Mouse (Mus musculus): ENCODE data around the gene Nckap5l. TPM values are rescaled to one million over a fixed set of nuclear protein-coding genes. Genes with fewer than 3 reads are reported as not detected.
A peak's percentile ranks its signal among the peaks of the same experiment; 100 is the strongest.

The Nckap5l gene
- polyA plus RNA-seq, 1 experiment, result 13.0 TPM

GRCm38 (mm10) chr15:99498356-99498755, 40.8 kb upstream of the Nckap5l start:
- DNase-seq, result no peak
- Histone ChIP-seq H3K4me1 (ENCODE audit: control insufficient read depth, insufficient read depth, low read length) (peaks cover 20% of the 10 kb centered on the region), H3K4me3 (replicated peaks; ENCODE audit: extremely low read depth, low read depth, low read length) (no peak overlapping the region)
- no peak for TF ChIP-seq POLR2A (IDR thresholded peaks at IDR 0.05; ENCODE audit: borderline replicate concordance, extremely low read depth, low read depth, low read length)
- TF ChIP-seq CTCF (IDR thresholded peaks at IDR 0.05; ENCODE audit: insufficient read depth, low read length), result no peak
- 35% methylated on average over 4 of the region's 4 CpGs for WGBS

GRCm38 (mm10) chr15:99497527-99498242, 40.1 kb upstream of the Nckap5l start:
- Histone ChIP-seq H3K4me3 (replicated peaks; ENCODE audit: extremely low read depth, low read depth, low read length) (peak overlapping the region; percentile 47), H3K4me1 (ENCODE audit: control insufficient read depth, insufficient read depth, low read length) (peaks cover 20% of the 10 kb centered on the region)
- no peak for TF ChIP-seq CTCF (IDR thresholded peaks at IDR 0.05; ENCODE audit: insufficient read depth, low read length)
- TF ChIP-seq POLR2A (IDR thresholded peaks at IDR 0.05; ENCODE audit: borderline replicate concordance, extremely low read depth, low read depth, low read length), result peak; percentile 65; the same call in 1 of the 2 replicates
- WGBS, result 24% methylated on average over 12 of the region's 12 CpGs
- DNase-seq, result peak; percentile 85

- TF ChIP-seq CTCF (IDR thresholded peaks at IDR 0.05; ENCODE audit: insufficient read depth, low read length) (peak; percentile 49), POLR2A (IDR thresholded peaks at IDR 0.05; ENCODE audit: borderline replicate concordance, extremely low read depth, low read depth, low read length) (no peak)
- Histone ChIP-seq H3K4me3 (replicated peaks; ENCODE audit: extremely low read depth, low read depth, low read length) (no peak overlapping the region), H3K4me1 (ENCODE audit: control insufficient read depth, insufficient read depth, low read length) (peaks cover 20% of the 10 kb centered on the region)
- 9% methylated on average over 4 of the region's 4 CpGs for WGBS
- DNase-seq, result peak; percentile 40
These were observed 39.5 kb upstream of the Nckap5l start for GRCm38 (mm10) chr15:99497061-99497460.

- Histone ChIP-seq H3K4me1 (ENCODE audit: control insufficient read depth, insufficient read depth, low read length) (no peaks in the 10 kb centered on the region), H3K4me3 (replicated peaks; ENCODE audit: extremely low read depth, low read depth, low read length) (no peak overlapping the region)
- TF ChIP-seq CTCF (IDR thresholded peaks at IDR 0.05; ENCODE audit: insufficient read depth, low read length) (no peak), POLR2A (IDR thresholded peaks at IDR 0.05; ENCODE audit: borderline replicate concordance, extremely low read depth, low read depth, low read length) (no peak)
- 37% methylated on average over 6 of the region's 6 CpGs for WGBS
- DNase-seq, result no peak
These were observed 27.2 kb upstream of the Nckap5l start for GRCm38 (mm10) chr15:99484745-99485144.

- 73% methylated on average over 1 of the region's 1 CpGs for WGBS
- no peaks in the 10 kb centered on the region for H3K4me1 ChIP-seq (ENCODE audit: control insufficient read depth, insufficient read depth, low read length)
- TF ChIP-seq POLR2A (IDR thresholded peaks at IDR 0.05; ENCODE audit: borderline replicate concordance, extremely low read depth, low read depth, low read length) (no peak), CTCF (IDR thresholded peaks at IDR 0.05; ENCODE audit: insufficient read depth, low read length) (no peak)
- H3K4me3 ChIP-seq (replicated peaks; ENCODE audit: extremely low read depth, low read depth, low read length), result no peak overlapping the region
- no peak for DNase-seq
These were observed 18.3 kb upstream of the Nckap5l start for GRCm38 (mm10) chr15:99475814-99476213.

GRCm38 (mm10) chr15:99474576-99474926, 17.0 kb upstream of the Nckap5l start, which contains the start of gene Bcdin3d:
Gene Bcdin3d (minus strand): TSS chr15:99474730.
- H3K4me1 ChIP-seq (ENCODE audit: control insufficient read depth, insufficient read depth, low read length), result no peaks in the 10 kb centered on the region
- WGBS, result under 1% methylated on average over 26 of the region's 26 CpGs
- DNase-seq, result peak; percentile 85
- no peak for TF ChIP-seq CTCF (IDR thresholded peaks at IDR 0.05; ENCODE audit: insufficient read depth, low read length)
- peak; percentile 73; the same call in 1 of the 2 replicates for TF ChIP-seq POLR2A (IDR thresholded peaks at IDR 0.05; ENCODE audit: borderline replicate concordance, extremely low read depth, low read depth, low read length)
- H3K4me3 ChIP-seq (replicated peaks; ENCODE audit: extremely low read depth, low read depth, low read length), result peak within 1 kb of the TSS; percentile 82

GRCm38 (mm10) chr15:99473801-99474575, 16.4 kb upstream of the Nckap5l start:
- Histone ChIP-seq H3K4me3 (replicated peaks; ENCODE audit: extremely low read depth, low read depth, low read length) (peak overlapping the region; percentile 82), H3K4me1 (ENCODE audit: control insufficient read depth, insufficient read depth, low read length) (no peaks in the 10 kb centered on the region)
- DNase-seq, result peak; percentile 54
- 2% methylated on average over 38 of the region's 38 CpGs for WGBS
- TF ChIP-seq POLR2A (IDR thresholded peaks at IDR 0.05; ENCODE audit: borderline replicate concordance, extremely low read depth, low read depth, low read length) (no peak), CTCF (IDR thresholded peaks at IDR 0.05; ENCODE audit: insufficient read depth, low read length) (no peak)

GRCm38 (mm10) chr15:99472972-99473371, 15.4 kb upstream of the Nckap5l start:
- H3K4me1 ChIP-seq (ENCODE audit: control insufficient read depth, insufficient read depth, low read length), result no peaks in the 10 kb centered on the region
- H3K4me3 ChIP-seq (replicated peaks; ENCODE audit: extremely low read depth, low read depth, low read length), result no peak overlapping the region
- WGBS, result 79% methylated on average over 7 of the region's 7 CpGs
- TF ChIP-seq POLR2A (IDR thresholded peaks at IDR 0.05; ENCODE audit: borderline replicate concordance, extremely low read depth, low read depth, low read length) (no peak), CTCF (IDR thresholded peaks at IDR 0.05; ENCODE audit: insufficient read depth, low read length) (no peak)
- no peak for DNase-seq

GRCm38 (mm10) chr15:99471677-99472063, 14.1 kb upstream of the Nckap5l start:
- 64% methylated on average over 14 of the region's 14 CpGs for WGBS
- H3K4me3 ChIP-seq (replicated peaks; ENCODE audit: extremely low read depth, low read depth, low read length), result no peak overlapping the region
- TF ChIP-seq CTCF (IDR thresholded peaks at IDR 0.05; ENCODE audit: insufficient read depth, low read length) (no peak), POLR2A (IDR thresholded peaks at IDR 0.05; ENCODE audit: borderline replicate concordance, extremely low read depth, low read depth, low read length) (no peak)
- H3K4me1 ChIP-seq (ENCODE audit: control insufficient read depth, insufficient read depth, low read length), result no peaks in the 10 kb centered on the region
- DNase-seq, result no peak

All from lung, adult 2 months (tissue).